Mouse (Mus musculus) spleen, adult 2 months (tissue): ENCODE measurements at regions not wholly inside any gene's neighbourhood (a gene's known extent, or its start where the extent isn't known, plus 50 kb on each side); places are given as distances from the start of the nearest gene placed in this dataset.

ENCODE experiments used
- DNase-seq, 2 experiments: peaks; one replicate each; pipeline versions ENCODE4 v3.0.0 to v3.0.0-alpha.2; 2012 to 2021; ENCODE audit warnings: low spot score in 2 of 2, low read depth in 1 of 2
- H3K27ac ChIP-seq: fragments of 200-500 bp; 2 replicates; pipeline ENCODE4 v1.5.1; 2012; ENCODE audit warnings: low read length, inconsistent platforms; ENCODE audit not compliant: insufficient read depth
- H3K27me3 ChIP-seq: fragments of 200-500 bp; 2 replicates; pipeline ENCODE4 v1.6.1; 2012; ENCODE audit warnings: mild to moderate bottlenecking, moderate library complexity, low read length, inconsistent platforms; ENCODE audit not compliant: control insufficient read depth, insufficient read depth
- H3K36me3 ChIP-seq: fragments of 200-500 bp; 2 replicates; pipeline ENCODE4 v1.6.1; 2012; ENCODE audit warnings: mild to moderate bottlenecking, low read length, inconsistent platforms; ENCODE audit not compliant: control insufficient read depth, insufficient read depth
- H3K4me1 ChIP-seq: fragments of 200-500 bp; 2 replicates; pipeline ENCODE4 v1.6.1; 2011; ENCODE audit warnings: inconsistent platforms; ENCODE audit not compliant: control insufficient read depth, insufficient read depth, insufficient read length
- H3K4me3 ChIP-seq: fragments of 200-500 bp; 2 replicates; pipeline ENCODE4 v1.5.1; 2011; ENCODE audit warnings: mild to moderate bottlenecking, inconsistent platforms; ENCODE audit not compliant: insufficient read depth, insufficient read length; ENCODE audit errors: extremely low read depth
- CTCF ChIP-seq: fragments of 200-500 bp; IDR thresholded peaks from 2 replicates; pipeline ENCODE4 v1.5.1; 2011; ENCODE audit warnings: mild to moderate bottlenecking, inconsistent platforms; ENCODE audit not compliant: insufficient read depth, insufficient read length, insufficient replicate concordance; ENCODE audit errors: extremely low read depth
- POLR2A ChIP-seq: fragments of 200-500 bp; IDR thresholded peaks from 2 replicates; pipeline ENCODE4 v1.6.1; 2011; ENCODE audit warnings: low read depth, low read length, inconsistent platforms
- WGBS: fragments of 180-500 bp; shearing (Covaris S2); methylation state at CpG from one replicate; pipeline ENCODE4 v1.1.7; 2018; 5-methylcytosine and 5-hydroxymethylcytosine counted together

DNA sequence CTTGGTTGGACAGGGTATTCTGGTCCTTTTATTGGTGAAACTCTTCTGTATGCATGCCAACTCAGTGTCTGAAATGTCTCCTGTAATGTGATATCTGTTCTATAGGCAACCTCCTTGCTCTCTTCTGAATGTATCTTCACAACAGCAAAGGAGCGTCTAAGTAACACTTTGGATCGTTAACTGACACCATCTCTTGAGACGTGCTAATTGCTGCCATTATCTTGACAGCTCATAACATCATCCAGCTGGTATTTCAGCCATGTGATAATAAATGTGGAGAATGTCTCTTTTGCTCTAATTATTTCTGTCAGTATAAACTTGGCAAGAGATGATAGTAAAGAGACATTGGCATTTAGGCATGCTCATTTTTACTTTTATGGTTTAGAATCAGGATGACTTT, 68.8 kb upstream of the Col8a1 start:
- H3K27me3 ChIP-seq = no peaks in the 10 kb centered on the region
- DNase-seq = no peak
- no peaks in the 10 kb centered on the region for H3K36me3 ChIP-seq
- no peak overlapping the region for H3K27ac ChIP-seq
- WGBS = 88% methylated on average over 3 of the region's 3 CpGs
- TF ChIP-seq POLR2A (no peak), CTCF (no peak)
- no peaks in the 10 kb centered on the region for H3K4me1 ChIP-seq
- no peak overlapping the region for H3K4me3 ChIP-seq

DNA sequence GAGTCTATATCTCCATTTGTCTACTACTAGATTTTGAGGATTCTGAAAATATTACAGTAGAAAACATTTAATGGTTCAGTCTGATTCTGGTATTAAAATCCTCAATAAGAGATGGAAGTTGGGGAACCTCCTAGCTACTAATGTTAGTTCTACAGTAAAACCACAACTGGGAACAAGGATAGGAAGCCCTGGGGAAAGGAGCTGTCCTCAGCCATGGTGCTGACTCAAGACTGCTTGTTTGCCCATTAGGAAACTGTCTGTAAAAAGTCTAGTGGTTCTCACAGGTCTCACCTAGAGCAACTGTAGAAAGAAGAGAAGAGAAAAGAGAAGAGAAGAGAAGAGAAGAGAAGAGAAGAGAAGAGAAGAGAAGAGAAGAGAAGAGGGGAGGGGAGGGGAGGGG, 90.9 kb upstream of the Col8a1 start:
- DNase-seq = no peak
- Histone ChIP-seq H3K27me3 (no peaks in the 10 kb centered on the region), H3K36me3 (no peaks in the 10 kb centered on the region), H3K27ac (no peak overlapping the region), H3K4me1 (no peaks in the 10 kb centered on the region), H3K4me3 (no peak overlapping the region)
- TF ChIP-seq POLR2A = no peak
- no peak for TF ChIP-seq CTCF

DNA sequence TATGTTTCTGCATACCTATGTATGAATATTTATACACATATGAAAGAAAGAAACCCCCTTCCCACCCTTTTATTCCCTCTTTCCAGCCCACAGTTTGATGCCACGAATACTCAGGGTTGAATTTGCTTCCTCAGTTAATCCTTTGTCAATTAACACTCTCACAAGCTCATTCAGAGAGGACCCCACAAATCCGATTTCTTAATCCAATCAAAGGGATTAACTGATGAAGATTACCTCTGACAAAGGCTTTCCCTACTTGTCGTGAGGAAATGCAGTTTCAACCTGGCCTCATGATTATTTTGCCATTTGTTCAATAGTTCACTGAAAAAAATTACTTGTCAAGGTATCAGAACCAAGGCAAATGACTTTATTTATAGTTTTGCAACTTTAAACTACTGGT, 91.8 kb upstream of the Col8a1 start:
- no peak for TF ChIP-seq POLR2A
- TF ChIP-seq CTCF = no peak
- H3K27me3 ChIP-seq = no peaks in the 10 kb centered on the region
- H3K36me3 ChIP-seq = no peaks in the 10 kb centered on the region
- H3K4me1 ChIP-seq = no peaks in the 10 kb centered on the region
- no peak overlapping the region for H3K4me3 ChIP-seq
- no peak for DNase-seq
- H3K27ac ChIP-seq = no peak overlapping the region
- 67% methylated on average over 3 of the region's 3 CpGs for WGBS

- WGBS = 84% methylated on average over 2 of the region's 2 CpGs
- Histone ChIP-seq H3K36me3 (no peaks in the 10 kb centered on the region), H3K27me3 (no peaks in the 10 kb centered on the region), H3K4me3 (no peak overlapping the region), H3K4me1 (no peaks in the 10 kb centered on the region), H3K27ac (no peak overlapping the region)
- DNase-seq = no peak
- TF ChIP-seq POLR2A = no peak
- no peak for TF ChIP-seq CTCF
These were observed 97.3 kb upstream of the Col8a1 start for GRCm38 (mm10) chr16:57851854-57852253.

- WGBS = 86% methylated on average over 3 of the region's 3 CpGs
- DNase-seq = no peak
- TF ChIP-seq CTCF (no peak), POLR2A (no peak)
- Histone ChIP-seq H3K27ac (no peak overlapping the region), H3K4me3 (no peak overlapping the region), H3K36me3 (no peaks in the 10 kb centered on the region), H3K27me3 (no peaks in the 10 kb centered on the region), H3K4me1 (no peaks in the 10 kb centered on the region)
These were observed 98.4 kb upstream of the Col8a1 start for GRCm38 (mm10) chr16:57852838-57853460.

DNA sequence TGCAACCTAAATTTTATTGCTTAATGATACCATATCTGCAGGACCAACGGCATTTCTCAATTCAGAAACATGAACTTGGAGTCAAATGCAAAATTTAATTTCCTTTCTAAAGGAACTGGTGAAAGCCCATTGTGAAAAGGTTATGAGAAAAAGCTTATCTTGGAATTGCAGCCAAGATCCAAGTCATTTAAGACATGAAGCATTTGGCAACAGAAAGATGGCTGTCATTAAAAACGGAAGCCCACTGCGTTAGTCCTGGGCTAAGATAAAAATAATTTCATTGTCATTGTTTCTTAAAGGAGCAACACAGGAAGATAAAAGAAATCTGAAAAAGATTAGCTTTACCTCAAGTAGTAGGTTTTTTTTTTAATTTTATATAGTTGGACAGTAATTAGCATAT, 99.2 kb upstream of the Col8a1 start:
- H3K4me1 ChIP-seq = no peaks in the 10 kb centered on the region
- no peak for TF ChIP-seq POLR2A

DNA sequence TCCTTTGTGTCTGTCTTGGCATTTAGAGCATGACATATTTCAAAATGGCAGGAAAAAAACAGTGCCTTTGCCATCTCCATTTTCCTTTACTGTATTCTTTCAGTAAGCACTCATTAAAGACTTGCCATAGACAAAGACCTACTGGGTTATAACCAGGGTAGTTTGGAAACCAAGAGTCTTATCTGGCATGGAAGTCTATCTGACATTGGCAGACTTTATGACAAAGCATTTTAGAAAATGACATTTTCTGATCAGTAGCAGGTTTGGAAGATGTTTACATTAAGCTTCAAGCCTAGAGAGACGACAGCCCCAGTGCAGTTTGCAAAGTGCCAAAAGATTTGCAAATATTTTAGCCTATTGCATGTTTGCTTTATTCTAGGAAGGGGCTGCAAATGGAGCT, 102.5 kb upstream of the Col8a1 start:
- no peak for TF ChIP-seq POLR2A
- TF ChIP-seq CTCF = no peak
- 67% methylated on average over 1 of the region's 1 CpGs for WGBS

More for the DNA sequence above, 99.2 kb upstream of the Col8a1 start:
- H3K27me3 ChIP-seq = no peaks in the 10 kb centered on the region
- WGBS = 76% methylated on average over 3 of the region's 3 CpGs
- no peak overlapping the region for H3K4me3 ChIP-seq
- H3K27ac ChIP-seq = no peak overlapping the region
- no peaks in the 10 kb centered on the region for H3K36me3 ChIP-seq
- DNase-seq = no peak

More for the DNA sequence above, 102.5 kb upstream of the Col8a1 start:
- H3K27ac ChIP-seq = no peak overlapping the region
- no peaks in the 10 kb centered on the region for H3K36me3 ChIP-seq
- H3K4me1 ChIP-seq = no peaks in the 10 kb centered on the region
- no peak for DNase-seq
- no peaks in the 10 kb centered on the region for H3K27me3 ChIP-seq
- H3K4me3 ChIP-seq = no peak overlapping the region
